Mouse (Mus musculus) kidney, adult 2 months (tissue): Measurements from ENCODE around the gene Insl5.

ENCODE experiments used
- CTCF ChIP-seq: fragments of 200-500 bp; conservative IDR thresholded peaks from 2 replicates; pipeline ENCODE4 v1.5.1; 2011; ENCODE audit warnings: low read depth, mild to moderate bottlenecking, control low read depth, low read length, moderate library complexity, mixed read lengths; ENCODE audit not compliant: insufficient read depth, insufficient read length
- POLR2A ChIP-seq: fragments of 200-500 bp; IDR thresholded peaks from one replicate; pipeline ENCODE4 v1.6.1; 2011; ENCODE audit warnings: low read depth, low read length, control low read depth

- TF ChIP-seq CTCF (no peak), POLR2A (no peak)
Measured at GRCm38 (mm10) chr4:103064421-103064820, 37.8 kb upstream of the Insl5 start.
